Mouse (Mus musculus) liver, postnatal 0 days (tissue): ENCODE results near the gene Tgfbr2. TPM values are rescaled to one million over a fixed set of nuclear protein-coding genes. Genes with fewer than 3 reads are reported as not detected.
A peak's percentile ranks its signal among the peaks of the same experiment; 100 is the strongest.

Experiments
- ATAC-seq: fragments of 200-750 bp; cut with Nextera tagmentation; 2 replicates; pipeline ENCODE4 v1.8.0; 2017; ENCODE audit warnings: mild to moderate bottlenecking, moderate library complexity
- DNase-seq: peaks from one replicate; pipeline ENCODE4 v3.0.0-alpha.2; 2016
- H3K27ac ChIP-seq: fragments of 300-500 bp; sonication (generic); 2 replicates; pipeline ENCODE4 v1.5.1; 2014; ENCODE audit warnings: antibody characterized with exemption, moderate library complexity, mild to moderate bottlenecking, low read depth
- H3K27me3 ChIP-seq: fragments of 300-500 bp; sonication (generic); 2 replicates; pipeline ENCODE4 v1.6.1; 2014; ENCODE audit warnings: low read length, control low read depth, mixed read lengths; ENCODE audit not compliant: insufficient read depth
- H3K36me3 ChIP-seq: fragments of 300-500 bp; sonication (generic); replicated peaks from 2 replicates; pipeline ENCODE4 v1.6.1; 2014; ENCODE audit warnings: mild to moderate bottlenecking, control low read depth, low read length, moderate library complexity, mixed read lengths; ENCODE audit not compliant: insufficient read depth
- H3K4me1 ChIP-seq: fragments of 300-500 bp; sonication (generic); 2 replicates; pipeline ENCODE4 v1.6.1; 2014; ENCODE audit warnings: antibody characterized with exemption, mild to moderate bottlenecking, control low read depth; ENCODE audit not compliant: insufficient read depth
- H3K4me2 ChIP-seq: fragments of 300-500 bp; sonication (generic); 2 replicates; pipeline ENCODE4 v1.6.1; 2014; ENCODE audit warnings: low read depth, mild to moderate bottlenecking, low read length, moderate library complexity, mixed read lengths
- H3K4me3 ChIP-seq: fragments of 300-500 bp; sonication (generic); 2 replicates; pipeline ENCODE4 v1.5.1; 2014; ENCODE audit warnings: low read depth, low read length
- H3K9ac ChIP-seq: fragments of 300-500 bp; sonication (generic); replicated peaks from 2 replicates; pipeline ENCODE4 v1.6.1; 2014; ENCODE audit warnings: mild to moderate bottlenecking, moderate library complexity
- H3K9me3 ChIP-seq: fragments of 300-500 bp; sonication (generic); 2 replicates; pipeline ENCODE4 v1.6.1; 2016; ENCODE audit warnings: mild to moderate bottlenecking, control low read depth, low read length, mixed read lengths
- CTCF ChIP-seq: sonication (generic); IDR thresholded peaks from 2 replicates; pipeline ENCODE4 v1.5.1; 2016; ENCODE audit warnings: antibody characterized with exemption, low read depth
- EP300 ChIP-seq: IDR thresholded peaks from 2 replicates; pipeline ENCODE4 v1.6.1; 2016; ENCODE audit warnings: antibody characterized with exemption, low read depth, mild to moderate bottlenecking
- whole genome bisulfite sequencing: fragments of 180-500 bp; shearing (Covaris S2); extraction: QIAGEN DNeasy Blood & Tissue Kit; methylation state at CpG from one replicate; pipeline ENCODE4 v1.1.7; 2014; ENCODE audit not compliant: insufficient replicate concordance; 5-methylcytosine and 5-hydroxymethylcytosine counted together
- polyA plus RNA-seq: library from polyadenylated mRNA; unstranded; fragments of >200 nt; fragmentation: Nextera tagmentation; extraction: Ambion mirVana; gene quantifications from 2 replicates; pipeline ENCODE4 v1.2.1, GENCODE M21; 2015

Gene Tgfbr2
- polyA plus RNA-seq, 1 experiment from 2014 or later: 5.6 TPM

DNA sequence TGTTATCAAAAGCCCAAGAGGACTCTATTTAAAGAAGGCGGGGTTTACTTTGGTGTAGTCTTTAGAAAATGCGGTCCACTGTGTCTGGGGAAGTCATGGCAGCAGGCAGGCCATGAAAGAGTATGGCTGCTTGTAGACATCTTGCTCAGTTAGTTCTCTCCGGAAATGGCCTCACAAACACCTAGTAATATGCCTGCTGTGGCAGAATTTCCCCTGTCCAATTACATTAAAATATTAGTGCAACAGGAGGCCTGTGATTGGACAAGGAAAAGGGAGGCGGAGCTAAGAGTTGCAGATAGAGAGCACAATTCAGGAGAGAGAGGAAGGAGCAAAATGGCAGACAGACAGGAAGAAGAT lies 45.0 kb upstream of the Tgfbr2 start:
- WGBS: 82% methylated on average over 4 of the region's 4 CpGs
- H3K9ac ChIP-seq: no peak overlapping the region
- ATAC-seq (no peak), DNase-seq (no peak)
- H3K4me1 ChIP-seq: 0 out of 2 replicates have a peak, but pooled peaks cover 2% of the 10 kb centered on the region
- H3K9me3 ChIP-seq: no peaks in the 10 kb centered on the region
- no peak overlapping the region for H3K4me2 ChIP-seq
- no peak overlapping the region for H3K27ac ChIP-seq
- no peaks in the 10 kb centered on the region for H3K27me3 ChIP-seq
- no peaks in the 10 kb centered on the region for H3K36me3 ChIP-seq
- TF ChIP-seq EP300 (no peak), CTCF (no peak)
- no peak overlapping the region for H3K4me3 ChIP-seq

DNA sequence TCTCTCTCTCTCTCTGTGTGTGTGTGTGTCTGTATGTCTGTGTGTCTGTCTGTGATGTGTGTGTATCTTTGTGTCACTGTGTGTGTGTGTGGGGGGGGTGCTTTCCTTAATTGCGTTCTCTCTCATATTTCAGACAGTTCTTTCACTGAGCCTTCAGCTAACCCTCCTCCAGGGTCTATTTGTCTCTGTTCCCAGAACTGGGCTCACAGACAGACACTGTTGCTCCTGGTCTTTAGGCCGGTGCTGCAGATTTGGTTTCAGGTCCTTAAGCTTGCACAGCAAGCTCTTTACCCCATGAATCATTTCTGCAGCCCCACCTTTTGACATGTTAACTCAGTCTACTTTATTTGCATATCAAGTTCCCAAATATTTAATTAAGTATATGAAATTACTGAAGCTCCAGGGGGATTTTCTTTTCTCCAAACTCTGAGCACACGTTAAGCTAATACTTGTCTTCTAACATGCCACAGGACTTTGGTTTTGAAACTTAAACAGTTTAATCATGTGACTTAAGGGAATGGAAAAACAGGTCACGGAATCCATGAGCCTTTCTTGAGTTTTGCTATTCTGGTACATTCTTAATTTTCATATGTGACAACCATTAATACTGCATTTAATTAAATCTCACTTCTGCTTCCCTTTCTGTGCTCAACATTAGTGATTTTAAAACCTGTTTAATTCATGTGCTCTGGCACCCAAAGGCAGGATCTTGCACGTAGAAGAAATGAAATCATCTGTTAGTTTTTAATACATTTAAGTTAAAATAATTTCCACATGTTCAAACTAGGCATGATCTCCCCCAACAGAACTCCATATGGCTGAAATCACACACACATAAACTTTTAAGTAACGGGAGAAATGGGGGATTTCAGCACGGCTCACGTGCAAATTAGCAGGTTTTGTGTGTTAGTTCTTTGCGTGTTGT lies 44.3 kb upstream of the Tgfbr2 start:
- Histone ChIP-seq H3K36me3 (no peaks in the 10 kb centered on the region), H3K27ac (peak overlapping the region; percentile 44), H3K4me3 (no peak overlapping the region), H3K4me2 (no peak overlapping the region), H3K4me1 (0 out of 2 replicates have a peak, but pooled peaks cover 2% of the 10 kb centered on the region), H3K9me3 (no peaks in the 10 kb centered on the region), H3K27me3 (no peaks in the 10 kb centered on the region), H3K9ac (no peak overlapping the region)
- DNase-seq (no peak), ATAC-seq (no peak)
- WGBS: 80% methylated on average over 9 of the region's 9 CpGs
- TF ChIP-seq CTCF: no peak
- TF ChIP-seq EP300: no peak

DNA sequence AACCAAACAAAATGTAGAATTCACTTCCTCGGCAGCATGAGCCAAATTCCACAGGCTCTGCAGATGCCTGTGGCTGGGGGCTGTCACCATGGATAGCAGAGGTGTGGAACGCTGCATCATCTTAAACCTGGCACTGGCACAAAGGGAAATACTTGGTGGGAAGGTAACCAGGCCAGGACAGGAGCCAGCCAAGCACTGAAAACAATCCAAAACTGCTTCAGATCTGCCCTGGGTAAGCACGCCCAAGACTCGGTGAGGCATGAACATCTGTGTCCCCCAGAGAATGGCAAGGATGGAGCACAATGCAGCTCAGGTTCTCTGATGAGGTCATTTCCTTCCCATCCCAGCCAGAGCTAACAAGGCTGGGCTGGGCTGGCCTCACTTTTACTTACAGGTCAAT lies 43.6 kb upstream of the Tgfbr2 start:
- no peaks in the 10 kb centered on the region for H3K27me3 ChIP-seq
- DNase-seq (no peak), ATAC-seq (peak; percentile 35; the same call in 1 of the 2 replicates)
- H3K4me3 ChIP-seq: no peak overlapping the region
- H3K9me3 ChIP-seq: no peaks in the 10 kb centered on the region
- TF ChIP-seq CTCF (no peak), EP300 (no peak)
- H3K4me1 ChIP-seq: peaks cover 4% of the 10 kb centered on the region; the same call in 1 of the 2 replicates
- no peak overlapping the region for H3K9ac ChIP-seq
- H3K4me2 ChIP-seq: no peak overlapping the region
- H3K36me3 ChIP-seq: no peaks in the 10 kb centered on the region
- H3K27ac ChIP-seq: peak overlapping the region; percentile 67; the same call in 1 of the 2 replicates
- WGBS: 58% methylated on average over 4 of the region's 4 CpGs

DNA sequence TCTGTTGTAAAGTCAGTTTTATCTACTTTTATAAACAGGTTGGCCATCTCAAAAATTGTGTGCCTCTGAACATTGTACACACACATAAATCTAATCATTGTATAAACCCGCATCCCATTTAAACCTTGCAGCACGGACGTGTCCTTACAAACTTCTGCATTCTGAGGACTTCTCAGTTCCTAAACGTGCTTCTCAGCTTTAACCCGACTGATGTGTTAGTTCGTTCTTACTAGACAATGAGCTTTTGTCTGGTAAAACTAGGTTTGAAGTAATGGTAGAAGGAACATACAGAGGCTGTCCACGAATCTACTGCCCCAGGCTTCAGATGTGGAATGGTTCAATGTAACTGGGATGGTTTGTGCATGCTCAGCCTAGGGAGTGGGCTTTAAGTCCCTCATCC lies 41.9 kb upstream of the Tgfbr2 start:
- Histone ChIP-seq H3K36me3 (no peaks in the 10 kb centered on the region), H3K9me3 (no peaks in the 10 kb centered on the region), H3K4me1 (peaks cover 4% of the 10 kb centered on the region; the same call in 1 of the 2 replicates), H3K4me3 (no peak overlapping the region), H3K27ac (peak overlapping the region; percentile 75), H3K4me2 (no peak overlapping the region), H3K27me3 (no peaks in the 10 kb centered on the region), H3K9ac (no peak overlapping the region)
- WGBS: 58% methylated on average over 7 of the region's 7 CpGs
- TF ChIP-seq CTCF: no peak
- no peak for TF ChIP-seq EP300
- ATAC-seq: no peak
- DNase-seq: no peak

DNA sequence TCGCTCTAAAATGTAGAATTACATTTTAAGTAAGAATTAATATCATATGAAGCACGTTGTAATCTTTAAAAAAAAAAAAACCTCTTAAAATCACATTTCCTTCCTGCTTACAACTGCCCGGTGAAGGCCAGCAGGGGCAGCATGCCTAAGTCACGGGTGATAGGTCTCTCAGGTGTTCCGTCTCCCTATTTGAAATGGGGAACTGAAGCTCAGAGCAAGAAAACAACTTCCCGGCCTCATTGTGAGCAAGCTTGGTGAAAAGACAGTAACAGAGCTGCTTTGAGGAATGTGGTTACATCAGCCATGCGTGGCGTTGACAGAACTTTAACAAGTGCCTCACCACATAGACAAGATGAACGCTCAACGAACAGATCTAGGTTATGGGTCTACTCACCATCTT lies 41.5 kb upstream of the Tgfbr2 start:
- DNase-seq (peak; percentile 21), ATAC-seq (peak; percentile 67)
- Histone ChIP-seq H3K27ac (peak overlapping the region; percentile 48; the same call in 1 of the 2 replicates), H3K9me3 (no peaks in the 10 kb centered on the region), H3K4me2 (no peak overlapping the region), H3K4me1 (peaks cover 4% of the 10 kb centered on the region; the same call in 1 of the 2 replicates), H3K4me3 (no peak overlapping the region), H3K9ac (no peak overlapping the region), H3K27me3 (no peaks in the 10 kb centered on the region), H3K36me3 (no peaks in the 10 kb centered on the region)
- TF ChIP-seq EP300 (no peak), CTCF (peak; percentile 40)
- WGBS: 42% methylated on average over 10 of the region's 10 CpGs

DNA sequence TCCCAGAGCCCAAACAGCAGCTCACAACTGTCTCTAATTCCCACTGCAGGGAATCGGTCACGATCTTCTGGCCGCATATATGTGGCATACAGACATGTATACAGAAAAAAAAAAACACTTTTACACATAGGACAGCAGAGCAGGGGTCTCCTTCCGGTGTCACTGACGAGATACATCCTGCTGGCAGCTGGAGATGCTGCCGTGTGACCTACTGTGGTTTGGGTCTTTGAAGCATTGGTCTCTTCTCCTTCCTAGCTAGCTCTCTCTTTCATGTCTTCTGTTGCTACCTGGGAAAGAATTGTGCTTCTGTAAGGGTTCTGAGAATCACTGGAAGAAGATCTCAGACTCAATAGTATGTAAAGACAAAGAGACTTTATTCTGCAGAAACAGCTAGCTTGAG lies 39.1 kb upstream of the Tgfbr2 start:
- WGBS: 60% methylated on average over 6 of the region's 6 CpGs
- Histone ChIP-seq H3K36me3 (no peaks in the 10 kb centered on the region), H3K9ac (no peak overlapping the region), H3K27me3 (no peaks in the 10 kb centered on the region), H3K4me3 (no peak overlapping the region), H3K4me1 (peaks cover 3% of the 10 kb centered on the region; the same call in 1 of the 2 replicates), H3K9me3 (no peaks in the 10 kb centered on the region), H3K4me2 (no peak overlapping the region), H3K27ac (no peak overlapping the region)
- ATAC-seq (no peak), DNase-seq (no peak)
- TF ChIP-seq CTCF (no peak), EP300 (no peak)
